Mouse (Mus musculus) telencephalon, adult 2 months (tissue): ENCODE data around the gene Ccdc144b.

ENCODE experiments used
- DNase-seq: peaks from one replicate; pipeline ENCODE4 v3.0.0-alpha.2; 2011; ENCODE audit warnings: low read depth, low spot score

Gene Ccdc144b

DNA sequence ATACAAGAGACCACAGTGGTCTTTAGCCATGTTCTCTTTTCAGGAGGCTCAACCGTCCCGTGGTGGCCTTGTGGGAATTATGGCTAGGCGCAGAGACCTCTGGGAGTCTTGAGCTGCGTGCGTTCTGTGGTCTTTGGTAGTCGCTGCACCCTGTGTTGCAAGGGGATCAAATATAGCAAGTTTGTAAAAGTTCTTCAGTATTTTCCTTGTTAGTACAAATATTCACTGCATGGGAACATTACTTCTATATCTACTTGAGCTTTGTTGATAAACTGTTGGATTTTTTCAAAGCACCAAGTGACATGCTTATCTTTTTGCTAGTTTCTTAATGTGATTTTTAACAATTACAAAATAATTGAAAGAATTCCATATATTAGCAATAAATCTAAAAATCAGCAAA, at the start of gene Ccdc144b:
Gene Ccdc144b, minus strand, starts transcription at position 101 of the 400 bp plus-strand sequence.
- no peak for DNase-seq

DNA sequence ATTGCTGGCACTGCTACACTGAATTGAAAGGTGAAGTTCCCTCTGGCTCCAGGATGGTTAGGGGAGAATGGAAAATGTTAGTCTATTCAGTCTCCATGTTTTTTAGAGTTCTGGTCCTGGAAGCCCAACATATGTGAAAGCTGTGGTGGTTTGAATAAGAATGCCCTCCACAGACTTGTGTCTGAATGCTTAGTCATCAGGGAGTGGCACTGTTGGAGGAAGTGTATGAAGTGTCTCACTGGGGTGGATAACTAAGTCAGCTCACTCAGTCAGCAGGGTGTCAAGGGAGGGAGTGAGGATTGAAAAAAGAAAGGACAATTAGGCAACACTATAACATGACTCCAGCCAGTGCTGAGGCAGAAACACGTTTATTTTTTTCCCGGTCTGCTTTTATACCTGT, 42.0 kb upstream of the Ccdc144b start:
- DNase-seq: no peak

DNA sequence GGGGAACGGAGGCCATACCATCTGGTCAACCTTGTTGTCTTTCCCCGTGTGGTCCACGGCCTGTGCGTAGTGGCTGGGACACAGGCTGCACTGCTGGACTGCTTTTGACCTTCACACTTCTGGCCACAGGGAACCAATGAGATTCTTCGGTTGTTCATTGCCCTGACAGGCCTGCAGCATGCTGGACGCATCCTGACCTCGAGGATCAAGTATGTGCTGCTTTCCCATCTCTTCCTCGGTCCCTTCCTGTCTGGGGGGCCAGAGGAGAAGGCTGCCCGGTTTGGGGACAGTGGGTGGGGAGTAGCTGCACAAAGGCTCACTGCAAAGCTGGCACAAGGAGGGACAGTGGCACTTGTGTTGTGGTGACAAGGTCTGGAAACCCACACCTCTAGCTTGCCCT, 34.2 kb upstream of the Ccdc144b start:
- DNase-seq: no peak

DNA sequence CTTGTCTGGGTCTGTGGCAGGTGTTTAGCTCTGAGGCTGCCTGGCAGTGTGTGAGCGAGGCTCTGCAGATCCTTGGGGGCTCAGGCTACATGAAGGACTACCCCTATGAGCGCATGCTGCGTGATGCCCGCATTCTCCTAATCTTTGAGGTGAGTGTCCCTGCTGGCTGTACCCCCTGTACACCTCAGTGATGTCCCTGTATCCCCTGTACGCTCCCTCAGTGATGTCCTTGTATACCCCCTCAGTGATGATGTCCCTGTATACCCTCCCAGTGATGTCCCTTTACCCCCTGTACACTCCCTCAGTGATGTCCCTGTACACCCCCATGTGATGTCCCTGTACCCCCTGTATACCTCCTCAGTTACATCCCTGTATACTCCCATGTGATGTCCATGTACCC, 32.0 kb upstream of the Ccdc144b start:
- no peak for DNase-seq

DNA sequence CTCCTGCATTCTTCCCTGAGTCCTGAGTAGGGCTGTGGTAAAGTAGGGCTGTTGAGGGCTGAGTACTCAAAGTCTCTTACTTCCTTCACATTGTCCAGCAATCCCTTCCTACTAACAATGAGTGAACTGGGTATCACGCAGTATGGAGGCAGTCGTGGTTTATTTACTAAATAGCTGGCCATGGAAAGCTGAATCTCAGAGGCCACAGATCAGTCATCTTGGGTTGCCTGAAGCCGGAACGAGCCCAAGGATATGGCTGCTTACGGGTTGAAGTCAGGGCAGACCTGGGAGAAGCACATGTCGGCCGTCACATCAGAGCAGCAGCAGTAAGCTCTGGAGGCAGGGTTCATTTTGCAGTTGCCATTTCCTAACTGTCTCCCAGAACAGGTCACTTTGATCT, 30.0 kb upstream of the Ccdc144b start:
- no peak for DNase-seq

DNA sequence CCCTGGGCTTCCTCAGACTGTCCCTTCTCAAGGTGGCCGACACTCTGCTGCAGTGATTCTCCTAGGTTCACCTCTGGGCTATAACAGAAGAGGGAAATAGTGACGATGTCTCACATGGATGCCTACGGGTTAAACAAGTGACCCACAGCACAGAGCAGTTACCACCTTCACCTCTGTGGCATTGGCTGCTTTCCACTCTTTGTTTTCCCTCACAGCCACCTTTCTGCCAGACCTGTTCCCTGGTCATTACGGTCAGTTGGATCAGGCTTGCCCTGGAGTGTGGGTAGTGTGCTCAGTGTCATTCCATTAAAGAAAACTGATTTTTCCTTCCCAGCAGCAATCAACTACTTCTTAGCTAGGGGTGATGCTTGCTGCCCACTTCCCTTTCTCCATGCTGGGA, 29.5 kb upstream of the Ccdc144b start:
- no peak for DNase-seq

DNA sequence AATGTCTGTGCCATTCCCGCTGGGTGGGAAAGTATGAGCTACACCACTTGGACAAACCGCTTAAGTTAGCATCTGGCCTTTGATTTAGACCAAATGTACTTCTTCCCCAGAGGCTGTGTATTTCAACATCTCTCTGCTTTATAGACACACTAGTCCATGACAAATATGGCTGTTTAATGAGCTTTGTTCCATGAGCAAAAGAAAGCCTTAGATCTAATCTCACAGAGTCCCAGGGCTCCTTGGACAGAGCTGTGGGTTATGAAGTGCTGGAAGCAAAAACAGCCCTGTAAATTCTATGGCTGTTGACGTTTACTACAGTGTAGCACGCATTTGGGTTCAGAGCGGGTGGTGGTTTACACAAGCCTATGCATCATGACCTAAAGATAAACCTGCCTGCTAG, 27.4 kb upstream of the Ccdc144b start:
- no peak for DNase-seq

DNA sequence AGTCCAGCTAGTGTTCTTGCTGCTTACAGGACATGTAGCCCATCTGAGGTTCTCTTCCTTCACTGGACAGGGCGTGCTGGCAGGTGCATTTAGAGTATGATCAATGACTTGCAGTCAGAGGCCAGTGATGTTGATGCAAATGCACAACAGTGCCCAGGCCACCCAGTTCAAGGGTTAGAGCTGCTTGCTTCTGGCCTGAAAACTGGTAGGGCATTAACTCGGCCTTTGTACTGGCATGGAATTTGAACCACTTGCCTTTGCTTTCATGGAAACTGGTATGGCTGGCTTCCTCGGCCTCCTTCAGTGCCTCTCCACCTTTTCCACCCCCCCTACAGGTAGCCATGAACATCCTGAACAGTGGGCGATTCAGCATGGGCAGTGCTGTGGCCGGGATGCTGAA, 26.5 kb upstream of the Ccdc144b start:
- no peak for DNase-seq

DNA sequence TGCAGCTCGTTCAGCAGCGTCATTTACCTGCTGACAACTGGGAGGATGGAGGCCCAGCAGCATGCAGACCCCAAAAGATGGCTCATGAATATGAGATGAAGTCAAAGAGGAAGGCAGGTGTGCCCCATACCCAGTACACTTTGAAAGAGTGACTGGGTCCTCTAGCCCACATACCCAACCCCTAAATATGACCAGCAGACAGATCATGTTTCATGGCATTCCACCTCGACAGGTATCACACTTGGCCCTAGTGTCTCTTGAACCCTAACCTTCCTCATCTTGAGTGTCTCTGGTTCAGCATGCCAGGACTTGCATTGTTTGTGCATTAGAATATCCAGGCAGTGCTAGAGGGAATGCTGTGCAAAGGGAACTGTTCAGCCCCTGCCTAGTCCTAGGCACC, 24.0 kb upstream of the Ccdc144b start:
- no peak for DNase-seq

DNA sequence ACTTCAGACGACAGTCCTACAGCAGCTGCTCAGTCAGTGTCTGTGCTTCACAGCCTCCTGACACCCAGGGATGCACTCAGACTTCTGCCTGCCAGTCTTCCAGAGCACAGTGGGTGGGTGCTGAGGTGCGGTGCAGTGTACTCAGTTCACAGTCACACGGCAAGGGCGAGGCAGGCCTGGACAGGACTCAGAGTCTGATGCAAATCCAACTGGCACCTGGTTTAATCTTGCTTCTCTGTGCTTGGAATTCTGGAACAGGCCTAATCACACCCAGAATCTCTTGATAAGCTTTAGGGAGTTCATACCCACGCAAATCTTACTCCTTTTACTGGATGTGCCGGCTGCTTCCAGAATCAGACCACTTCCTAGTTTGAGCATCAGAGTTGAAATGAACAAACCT, 22.1 kb upstream of the Ccdc144b start:
- DNase-seq: no peak

DNA sequence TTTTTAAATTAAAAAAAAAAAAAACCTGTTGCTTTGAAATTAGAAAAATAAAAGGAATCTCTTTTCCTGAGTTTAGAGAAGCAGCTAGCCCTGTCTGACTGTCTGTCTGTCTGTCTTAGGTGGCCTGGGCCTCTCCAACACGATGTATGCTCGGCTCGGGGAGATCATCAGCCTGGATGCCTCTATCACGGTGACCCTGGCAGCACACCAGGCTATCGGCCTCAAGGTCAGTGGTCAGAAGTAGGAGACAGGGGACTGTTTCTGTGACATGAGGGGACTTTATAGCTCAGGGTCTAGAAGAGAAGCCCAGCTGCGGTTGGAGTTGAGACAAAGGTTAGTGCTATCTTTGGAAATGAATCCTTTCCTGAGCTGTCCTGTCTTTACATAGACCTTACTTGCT, 20.9 kb upstream of the Ccdc144b start:
- no peak for DNase-seq

DNA sequence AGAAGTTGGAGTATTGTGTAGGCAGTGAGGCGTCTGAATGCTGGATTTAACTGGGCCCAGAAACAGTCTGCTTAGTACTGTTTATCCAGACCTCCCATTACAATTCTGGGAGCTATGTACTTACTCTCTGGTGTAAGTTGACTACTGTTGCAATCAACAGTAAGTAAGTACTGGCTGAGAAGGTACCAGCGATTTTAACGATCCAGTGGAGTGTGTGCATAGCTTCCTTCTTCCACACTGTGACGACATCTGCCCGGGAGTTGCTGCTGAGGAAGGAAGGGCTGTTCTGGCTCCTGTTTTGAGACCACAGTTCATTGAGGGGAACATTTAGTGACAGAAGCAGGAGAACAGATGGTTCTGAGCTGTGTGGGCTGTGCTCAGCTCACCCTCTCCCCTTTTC, 17.7 kb upstream of the Ccdc144b start:
- DNase-seq: no peak

DNA sequence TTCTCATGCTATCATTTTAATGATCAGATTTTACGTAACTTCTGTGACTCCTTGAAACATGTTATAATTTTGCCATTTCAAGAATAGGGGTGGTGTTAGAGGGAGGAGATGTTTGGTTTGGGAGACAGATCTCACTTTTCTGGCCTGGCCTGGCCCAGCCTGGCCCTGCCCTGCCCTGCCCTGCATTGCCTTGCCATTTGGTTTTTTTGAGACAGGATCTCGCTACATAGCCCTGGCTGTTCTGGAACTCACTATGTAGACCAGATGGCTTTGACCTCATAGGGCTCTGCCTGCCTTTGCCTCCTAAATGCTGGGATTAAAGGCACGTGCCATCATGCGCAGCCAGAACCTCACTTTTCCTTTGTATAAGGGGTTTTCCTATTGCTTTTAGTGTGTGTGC, 17.1 kb upstream of the Ccdc144b start:
- no peak for DNase-seq

DNA sequence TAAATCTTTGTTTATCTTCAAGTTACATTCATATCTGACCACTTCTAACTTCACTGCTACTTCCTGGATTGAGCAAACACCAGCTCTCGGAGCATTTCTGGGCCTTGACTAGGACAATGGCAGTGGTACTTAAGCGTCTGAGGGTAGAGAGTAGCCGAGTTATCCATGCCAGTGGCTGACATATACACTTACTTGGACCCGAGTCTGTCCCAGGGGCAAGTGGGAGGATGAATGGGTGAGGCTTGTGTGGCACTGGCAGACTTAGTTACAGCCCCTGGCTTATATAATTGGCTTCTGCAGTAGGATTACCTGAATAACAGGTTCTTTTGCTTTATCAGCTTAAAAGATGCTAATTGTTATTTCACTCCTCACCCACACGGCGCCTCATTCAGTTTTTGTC, 14.4 kb upstream of the Ccdc144b start:
- no peak for DNase-seq

DNA sequence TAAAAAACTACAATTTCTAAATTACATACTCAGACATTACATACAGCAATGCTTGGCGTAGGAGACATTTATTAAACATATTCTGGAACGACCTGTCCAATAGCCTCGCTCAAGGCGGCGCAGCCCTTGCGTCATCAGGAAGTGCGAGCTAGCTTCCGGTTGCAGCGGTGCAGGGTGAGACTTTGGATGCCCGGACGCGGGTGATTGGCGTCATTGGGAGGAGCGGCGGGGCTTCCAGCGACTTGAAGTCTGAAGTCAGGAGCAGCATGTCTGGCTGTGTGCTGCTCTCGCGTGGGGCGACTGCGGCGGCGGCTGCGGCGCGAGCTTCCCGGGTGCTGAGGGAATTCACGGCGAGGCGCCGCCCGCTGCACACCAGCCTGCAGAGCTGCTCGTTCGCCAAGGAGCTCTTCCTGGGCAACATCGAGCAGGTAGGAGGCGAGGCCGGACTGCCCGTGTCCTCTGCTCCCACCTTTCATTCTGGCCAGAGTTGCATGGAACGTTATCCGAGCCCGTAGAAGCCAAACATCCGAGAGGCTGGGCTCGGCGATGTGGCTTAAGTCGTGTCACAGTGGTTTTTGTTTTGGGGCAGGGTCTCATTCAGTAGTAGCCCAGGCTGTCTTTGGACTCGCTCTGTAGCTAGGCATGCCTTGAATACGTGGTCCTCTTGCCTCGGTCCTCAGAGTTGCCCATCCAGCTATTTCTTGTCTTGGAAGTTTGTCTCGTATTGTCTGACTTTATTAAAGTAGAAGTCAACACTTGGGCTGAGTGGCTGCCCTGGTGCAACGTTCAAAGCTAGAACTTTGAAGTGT, 12.7 kb upstream of the Ccdc144b start, which contains the start of gene Acad9:
Gene Acad9, plus strand, starts transcription at position 137 of the 809 bp plus-strand sequence.
- DNase-seq: peak; percentile 95

DNA sequence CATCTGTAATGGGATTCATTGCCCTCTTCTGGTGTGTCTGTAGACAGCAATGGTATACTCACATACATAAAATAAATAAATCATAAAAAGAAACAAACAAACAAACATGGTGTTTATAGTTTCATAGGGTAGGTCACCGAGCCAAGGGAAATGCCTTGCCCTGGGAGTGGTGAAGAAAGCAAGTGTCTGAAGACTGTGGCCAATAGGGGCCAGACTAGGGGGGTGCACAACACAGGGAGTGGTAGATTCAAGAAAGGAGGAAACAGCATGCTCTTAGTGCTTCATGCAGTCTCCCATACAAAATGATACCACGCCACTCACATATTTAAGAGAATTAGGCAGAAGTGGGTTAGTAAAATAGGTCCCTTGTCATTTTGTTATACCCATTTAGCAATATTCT, 11.8 kb upstream of the Ccdc144b start:
- DNase-seq: no peak

DNA sequence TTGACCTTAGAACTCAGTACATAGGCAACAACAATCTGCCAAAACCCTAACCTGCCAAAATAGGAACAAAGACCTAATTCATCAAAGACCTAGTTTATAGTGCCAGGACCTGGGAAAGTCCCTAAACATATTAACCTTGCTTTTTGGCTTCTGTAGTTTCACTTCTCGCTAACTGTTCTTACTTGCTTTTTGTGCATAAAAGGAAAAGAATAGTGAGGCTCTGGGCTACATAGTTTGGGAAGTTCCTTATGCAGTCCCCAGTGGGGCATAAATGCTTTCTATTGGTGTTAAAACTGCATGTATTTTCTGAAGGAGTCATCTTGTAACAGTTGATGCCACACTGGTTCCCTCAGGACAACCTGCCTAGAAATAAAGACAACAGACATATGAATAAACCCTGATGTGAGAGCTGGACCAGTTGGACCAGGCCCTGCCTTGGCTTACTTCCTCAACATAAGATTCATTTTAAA, 11.3 kb upstream of the Ccdc144b start:
- DNase-seq: no peak

DNA sequence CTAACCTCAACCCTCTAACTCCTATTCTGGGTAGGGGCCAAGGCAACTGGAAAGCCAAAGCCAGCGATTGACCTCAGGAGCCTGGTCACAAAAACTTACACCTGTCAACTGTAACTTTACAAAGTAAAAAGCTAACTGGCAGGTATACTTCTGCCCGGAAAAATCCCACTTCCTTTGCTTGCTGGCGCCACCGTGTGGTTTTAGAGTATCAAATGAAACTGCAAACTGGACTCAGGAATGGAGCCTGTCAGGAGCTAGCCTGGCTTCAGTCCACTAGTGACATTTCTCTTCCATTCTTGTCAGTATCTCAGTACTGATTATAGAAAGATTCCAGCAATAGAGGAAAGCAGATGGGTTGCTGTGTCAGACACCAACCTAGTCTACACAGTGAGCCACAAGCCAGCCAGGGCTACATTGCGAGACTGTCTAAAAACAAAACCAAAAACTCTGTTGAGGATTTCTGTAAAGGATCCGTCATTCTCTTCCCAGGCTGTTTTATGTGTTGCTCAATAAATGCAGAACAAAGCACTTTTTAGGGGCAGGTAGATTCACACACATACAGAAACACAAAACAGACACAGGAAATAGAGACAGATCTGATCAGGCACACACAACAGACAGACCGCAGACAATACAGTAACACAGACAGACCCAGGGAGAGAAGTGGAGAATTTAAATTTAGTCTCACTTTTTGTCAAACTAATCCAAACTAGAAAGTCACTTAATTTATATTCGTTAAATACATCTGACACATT, 6.9 kb upstream of the Ccdc144b start:
- peak; percentile 17 for DNase-seq

DNA sequence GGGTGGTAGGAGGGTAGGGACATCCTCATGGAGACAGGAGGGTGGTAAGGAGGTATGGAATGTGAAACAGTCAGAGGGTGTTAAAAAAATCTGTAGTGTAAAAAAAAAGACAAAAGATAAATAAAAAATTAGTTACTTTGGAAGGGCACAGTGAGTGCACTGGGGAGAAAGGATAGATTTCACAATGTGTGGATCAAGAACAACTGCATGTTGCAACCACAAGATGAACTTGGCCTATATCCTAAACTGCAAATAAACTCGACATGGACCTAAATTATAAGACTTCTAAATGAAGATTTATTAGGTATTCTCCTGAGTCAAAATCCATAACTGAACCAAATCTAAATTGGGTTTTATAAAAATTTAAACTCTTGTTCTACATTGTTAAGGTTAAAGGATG, 4.2 kb downstream of the Ccdc144b start:
- no peak for DNase-seq

DNA sequence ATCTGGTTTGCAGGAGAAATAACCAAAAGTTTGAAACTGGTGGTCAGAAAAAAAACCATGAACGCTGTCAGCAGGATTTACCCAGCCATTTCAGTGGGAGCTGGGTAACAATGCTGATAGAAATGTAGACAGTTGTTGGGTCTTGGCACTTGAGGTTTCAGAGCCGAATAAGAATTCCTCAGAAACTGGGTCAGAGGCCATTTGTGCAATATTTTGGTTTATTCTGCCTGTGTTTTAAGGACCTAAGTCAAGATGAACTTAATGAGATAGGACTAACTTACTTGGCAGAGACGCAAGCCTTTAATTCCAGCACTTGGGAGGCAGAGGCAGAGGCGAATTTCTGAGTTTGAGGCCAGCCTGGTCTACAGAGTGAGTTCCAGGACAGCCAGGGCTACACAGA, 8.3 kb downstream of the Ccdc144b start:
- no peak for DNase-seq

DNA sequence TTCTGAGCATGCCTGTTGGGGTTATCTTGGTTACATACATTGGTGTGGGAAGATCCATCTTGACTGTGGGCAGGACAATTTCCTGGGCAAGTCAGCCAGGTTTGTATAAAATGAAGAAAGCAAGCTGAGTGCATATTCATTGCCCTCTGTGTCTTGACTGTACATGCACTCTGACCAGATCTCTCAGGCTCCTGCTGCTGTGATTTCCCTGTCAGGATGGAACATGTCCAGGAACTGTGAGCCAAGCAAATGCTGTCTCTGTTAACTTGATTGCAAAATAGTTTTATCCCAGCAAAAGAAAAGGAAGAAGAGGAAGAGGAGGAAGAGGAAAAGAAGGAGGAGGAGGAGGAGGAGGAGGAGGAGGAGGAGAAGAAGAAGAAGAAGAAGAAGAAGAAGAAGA, 8.8 kb downstream of the Ccdc144b start:
- no peak for DNase-seq

DNA sequence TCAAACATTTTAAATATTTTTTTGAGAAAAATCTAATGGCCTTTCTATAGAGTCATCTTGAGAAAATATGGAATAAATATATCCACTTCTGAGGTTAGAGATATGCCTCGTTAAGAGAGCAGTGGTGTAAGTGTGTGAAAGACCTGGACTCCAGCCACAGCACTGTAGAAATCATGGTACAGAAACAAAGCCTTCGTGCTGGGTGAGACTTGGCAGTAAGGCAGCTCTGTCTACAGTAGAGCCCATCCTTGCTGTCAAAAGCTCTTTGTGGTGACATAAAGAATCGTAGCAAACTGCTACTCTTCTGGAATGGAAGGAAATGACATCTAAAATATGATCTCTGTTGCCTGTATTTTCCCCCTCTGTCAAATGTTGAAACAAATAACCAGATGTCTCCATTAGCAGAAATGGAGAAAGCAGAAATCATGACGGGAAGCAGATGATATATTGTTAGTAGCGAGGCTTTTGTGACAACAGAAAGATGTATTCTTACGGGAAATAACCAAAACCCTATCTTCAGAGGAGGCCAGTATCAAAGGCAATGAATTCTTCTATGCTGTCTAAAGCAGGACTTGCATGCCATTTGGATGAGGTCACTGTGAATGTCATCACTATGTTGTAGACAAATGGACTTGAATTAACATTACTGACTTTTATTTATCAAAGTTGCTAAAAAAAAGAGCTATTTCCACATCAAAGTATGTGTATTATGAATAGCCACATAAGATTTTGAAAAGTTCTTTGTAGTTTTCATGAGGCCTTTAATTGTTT, 21.4 kb downstream of the Ccdc144b start:
- DNase-seq: no peak
